Mouse (Mus musculus): Measurements from ENCODE around the gene Slc16a6. TPM values are rescaled to one million over a fixed set of nuclear protein-coding genes. Genes with fewer than 3 reads are reported as not detected.

The Slc16a6 gene
- total RNA-seq, 4 experiments from 2014 or later: 6.6 to 11.5 (median 10.3) TPM

- DNase-seq (ENCODE audit: low spot score in 2 of 2): no peak
Measured at GRCm38 (mm10) chr11:109417472-109418040, 55.8 kb downstream of the Slc16a6 start.

GRCm38 (mm10) chr11:109416709-109417420 lies 56.5 kb downstream of the Slc16a6 start:
- no peak for DNase-seq (ENCODE audit: low spot score in 2 of 2)

- no peak for DNase-seq (ENCODE audit: low spot score in 2 of 2)
Measured at GRCm38 (mm10) chr11:109414802-109415201, 58.6 kb downstream of the Slc16a6 start.

GRCm38 (mm10) chr11:109413617-109414016 lies 59.8 kb downstream of the Slc16a6 start, which contains the start of gene 9930022D16Rik:
Gene 9930022D16Rik (plus strand): TSS chr11:109413917.
- no peak for DNase-seq (ENCODE audit: low spot score in 2 of 2)

GRCm38 (mm10) chr11:109410197-109410980 lies 63.0 kb downstream of the Slc16a6 start:
- no peak for DNase-seq (ENCODE audit: low spot score in 2 of 2)

- no peak for DNase-seq (ENCODE audit: low spot score in 2 of 2)
Measured at GRCm38 (mm10) chr11:109406431-109406830, 67.0 kb downstream of the Slc16a6 start.

Small RNAs within 50 kb of the gene (microRNA-seq; reads per million reads assigned to microRNA genes)
- 0 reads per million in 2 experiments for gene Gm25540

Other genes with a start within 250 kb of the Slc16a6 start
- 10 to 100 TPM; 12.2 to 16.5 (median 14.7) TPM for gene Rgs9, start 175.5 kb downstream of the Slc16a6 start, total RNA-seq (2022)
- gene Gna13, start 110.8 kb downstream of the Slc16a6 start, total RNA-seq (2022): 10 to 100 TPM; 56.4 to 69.6 (median 63.0) TPM
- not detected for gene 9930022D16Rik, start 59.7 kb downstream of the Slc16a6 start, total RNA-seq (2022)
- gene Amz2, start 47.7 kb downstream of the Slc16a6 start, total RNA-seq (2022): 10 to 100 TPM; 48.6 to 68.6 (median 55.6) TPM
- gene Arsg, start 224 bp downstream of the Slc16a6 start, total RNA-seq (2022): 10 to 100 TPM; 14.1 to 22.3 (median 19.7) TPM
- 10 to 100 TPM; 22.9 to 25.6 (median 23.6) TPM for gene Wipi1, start 138.4 kb upstream of the Slc16a6 start, total RNA-seq (2022)
- 100 to 1,000 TPM; 539 to 574 (median 549) TPM for gene Prkar1a, start 175.8 kb upstream of the Slc16a6 start, total RNA-seq (2022)
- gene Fam20a, start 248.7 kb upstream of the Slc16a6 start, total RNA-seq (2022): 10 to 100 TPM; 12.3 to 14.9 (median 13.1) TPM